Mouse (Mus musculus) embryonic facial prominence, embryonic 14.5 days (tissue): ENCODE measurements around the gene Dhcr24. TPM values are rescaled to one million over a fixed set of nuclear protein-coding genes. Genes with fewer than 3 reads are reported as not detected.

Source experiments
- ATAC-seq: fragments of 200-750 bp; cut with Nextera tagmentation; 2 replicates; pipeline ENCODE4 v1.8.0; 2017; ENCODE audit warnings: low read depth, moderate number of reproducible peaks, moderate TSS enrichment
- DNase-seq: peaks from one replicate; pipeline ENCODE4 v3.0.0-alpha.2; 2015; ENCODE audit warnings: low spot score
- H3K27ac ChIP-seq: fragments of 300-500 bp; sonication (generic); replicated peaks from 2 replicates; pipeline ENCODE4 v1.5.1; 2014; ENCODE audit warnings: low read depth, mild to moderate bottlenecking, low read length, moderate library complexity
- H3K27me3 ChIP-seq: fragments of 300-500 bp; sonication (generic); replicated peaks from 2 replicates; pipeline ENCODE4 v1.6.1; 2014; ENCODE audit warnings: low read length; ENCODE audit not compliant: control insufficient read depth, insufficient read depth
- H3K36me3 ChIP-seq: fragments of 300-500 bp; sonication (generic); 2 replicates; pipeline ENCODE4 v1.6.1; 2014; ENCODE audit warnings: low read length, mixed read lengths; ENCODE audit not compliant: control insufficient read depth, insufficient read depth
- H3K4me1 ChIP-seq: fragments of 300-500 bp; sonication (generic); 2 replicates; pipeline ENCODE4 v1.6.1; 2014; ENCODE audit warnings: antibody characterized with exemption, low read length; ENCODE audit not compliant: control insufficient read depth, insufficient read depth
- H3K4me2 ChIP-seq: fragments of 300-500 bp; sonication (generic); 2 replicates; pipeline ENCODE4 v1.6.1; 2014; ENCODE audit warnings: low read depth, mild to moderate bottlenecking, low read length, moderate library complexity, mixed read lengths
- H3K4me3 ChIP-seq: fragments of 300-500 bp; sonication (generic); 2 replicates; pipeline ENCODE4 v1.5.1; 2014; ENCODE audit warnings: low read depth, mild to moderate bottlenecking, low read length
- H3K9ac ChIP-seq: fragments of 300-500 bp; sonication (generic); 2 replicates; pipeline ENCODE4 v1.6.1; 2014; ENCODE audit warnings: low read depth, mild to moderate bottlenecking, low read length, moderate library complexity, mixed read lengths
- H3K9me3 ChIP-seq: fragments of 300-500 bp; sonication (generic); 2 replicates; pipeline ENCODE4 v1.6.1; 2016; ENCODE audit warnings: low read length; ENCODE audit not compliant: control insufficient read depth
- whole genome bisulfite sequencing: fragments of 180-500 bp; shearing (Covaris S2); extraction: QIAGEN DNeasy Blood & Tissue Kit; methylation state at CpG from one replicate; pipeline ENCODE4 v1.1.7; 2014; 5-methylcytosine and 5-hydroxymethylcytosine counted together
- polyA plus RNA-seq: library from polyadenylated mRNA; unstranded; fragments of >200 nt; fragmentation: Nextera tagmentation; extraction: Ambion mirVana; gene quantifications from 2 replicates; pipeline ENCODE4 v1.2.1, GENCODE M21; 2014

Gene Dhcr24
- polyA plus RNA-seq, 1 experiment from 2014 or later = 14.8 TPM

- 63% methylated on average over 8 of the region's 8 CpGs for WGBS
- ATAC-seq = peak; percentile 75; the same call in 1 of the 2 replicates
These were observed 10.2 kb upstream of the Dhcr24 start for GRCm38 (mm10) chr4:106550516-106551166.

GRCm38 (mm10) chr4:106557262-106557661, 3.6 kb upstream of the Dhcr24 start:
- Histone ChIP-seq H3K36me3 (no peaks in the 10 kb centered on the region), H3K27ac (no peak overlapping the region), H3K4me1 (peaks cover 10% of the 10 kb centered on the region), H3K4me3 (no peak overlapping the region), H3K9me3 (no peaks in the 10 kb centered on the region), H3K27me3 (0 out of 2 replicates have a peak, but pooled peaks cover 3% of the 10 kb centered on the region), H3K4me2 (no peak overlapping the region), H3K9ac (no peak overlapping the region)
- DNase-seq (no peak), ATAC-seq (no peak)
- WGBS = 72% methylated on average over 5 of the region's 5 CpGs

More at GRCm38 (mm10) chr4:106550516-106551166, 10.2 kb upstream of the Dhcr24 start:
- H3K27me3 ChIP-seq = no peaks in the 10 kb centered on the region
- H3K9me3 ChIP-seq = no peaks in the 10 kb centered on the region
- no peaks in the 10 kb centered on the region for H3K36me3 ChIP-seq
- peak; percentile 83 for DNase-seq
- no peak overlapping the region for H3K9ac ChIP-seq
- H3K4me2 ChIP-seq = no peak overlapping the region
- H3K4me1 ChIP-seq = no peaks in the 10 kb centered on the region
- no peak overlapping the region for H3K4me3 ChIP-seq
- H3K27ac ChIP-seq = no peak overlapping the region

GRCm38 (mm10) chr4:106557978-106558377, 2.9 kb upstream of the Dhcr24 start:
- Histone ChIP-seq H3K4me2 (no peak overlapping the region), H3K4me1 (peaks cover 17% of the 10 kb centered on the region), H3K27me3 (0 out of 2 replicates have a peak, but pooled peaks cover 3% of the 10 kb centered on the region), H3K9me3 (no peaks in the 10 kb centered on the region), H3K36me3 (no peaks in the 10 kb centered on the region), H3K27ac (no peak overlapping the region), H3K9ac (no peak overlapping the region), H3K4me3 (no peak overlapping the region)
- DNase-seq (no peak), ATAC-seq (no peak)
- no CpG with 5 or more reads among the region's 1 CpGs for WGBS

- Histone ChIP-seq H3K9ac (no peak overlapping the region), H3K27me3 (0 out of 2 replicates have a peak, but pooled peaks cover 3% of the 10 kb centered on the region), H3K36me3 (peaks cover 3% of the 10 kb centered on the region), H3K4me3 (peak overlapping the region; percentile 92), H3K4me1 (peaks cover 25% of the 10 kb centered on the region), H3K4me2 (peak overlapping the region; percentile 97), H3K9me3 (no peaks in the 10 kb centered on the region), H3K27ac (no peak overlapping the region)
- 30% methylated on average over 12 of the region's 13 CpGs for WGBS
- no peak for DNase-seq
- ATAC-seq = no peak
These were observed 1.3 kb upstream of the Dhcr24 start for GRCm38 (mm10) chr4:106559343-106560212.

- no peak overlapping the region for H3K9ac ChIP-seq
- ATAC-seq (no peak; the same call in 1 of the 2 replicates), DNase-seq (no peak)
- no peaks in the 10 kb centered on the region for H3K9me3 ChIP-seq
- peak overlapping the region; percentile 92 for H3K4me3 ChIP-seq
- H3K4me2 ChIP-seq = peak overlapping the region; percentile 97
- H3K4me1 ChIP-seq = peaks cover 25% of the 10 kb centered on the region
- no peak overlapping the region for H3K27ac ChIP-seq
- peaks cover 11% of the 10 kb centered on the region for H3K36me3 ChIP-seq
- WGBS = 3% methylated on average over 20 of the region's 20 CpGs
- 0 out of 2 replicates have a peak, but pooled peaks cover 3% of the 10 kb centered on the region for H3K27me3 ChIP-seq
These were observed 509 bp upstream of the Dhcr24 start for GRCm38 (mm10) chr4:106560213-106560845.

- DNase-seq = no peak
- H3K27ac ChIP-seq = no peak overlapping the region
- peak overlapping the region; percentile 73 for H3K9ac ChIP-seq
These were observed 1.2 kb downstream of the Dhcr24 start for GRCm38 (mm10) chr4:106562006-106562405.

GRCm38 (mm10) chr4:106562837-106563790, 2.3 kb downstream of the Dhcr24 start:
- H3K27me3 ChIP-seq = 0 out of 2 replicates have a peak, but pooled peaks cover 3% of the 10 kb centered on the region
- H3K36me3 ChIP-seq = peaks cover 35% of the 10 kb centered on the region
- H3K9ac ChIP-seq = 0 out of 2 replicates have a peak overlapping the region, but pooled peaks have one; percentile 20
- H3K4me2 ChIP-seq = peak overlapping the region; percentile 97
- no peaks in the 10 kb centered on the region for H3K9me3 ChIP-seq
- H3K4me3 ChIP-seq = peak overlapping the region; percentile 92
- no peak for ATAC-seq
- WGBS = 53% methylated on average over 9 of the region's 9 CpGs
- H3K4me1 ChIP-seq = peaks cover 25% of the 10 kb centered on the region
- peak; percentile 20 for DNase-seq
- H3K27ac ChIP-seq = no peak overlapping the region

More at GRCm38 (mm10) chr4:106562006-106562405, 1.2 kb downstream of the Dhcr24 start:
- H3K9me3 ChIP-seq = no peaks in the 10 kb centered on the region
- peak overlapping the region; percentile 92 for H3K4me3 ChIP-seq
- peaks cover 25% of the 10 kb centered on the region for H3K4me1 ChIP-seq
- H3K4me2 ChIP-seq = peak overlapping the region; percentile 97
- ATAC-seq = no peak
- H3K27me3 ChIP-seq = 0 out of 2 replicates have a peak, but pooled peaks cover 3% of the 10 kb centered on the region
- H3K36me3 ChIP-seq = peaks cover 24% of the 10 kb centered on the region
- 24% methylated on average over 6 of the region's 6 CpGs for WGBS
